Mouse (Mus musculus) neural tube, embryonic 15.5 days (tissue): Measurements from ENCODE around the gene Syt16. TPM values are rescaled to one million over a fixed set of nuclear protein-coding genes. Genes with fewer than 3 reads are reported as not detected.

Source experiments
- ATAC-seq: fragments of 200-750 bp; cut with Nextera tagmentation; 2 replicates; pipeline ENCODE4 v1.8.0; 2017; ENCODE audit warnings: mild to moderate bottlenecking, moderate TSS enrichment, moderate library complexity; ENCODE audit not compliant: low FRiP score
- H3K27ac ChIP-seq: fragments of 300-500 bp; sonication (generic); replicated peaks from 2 replicates; pipeline ENCODE4 v1.5.1; 2015; ENCODE audit warnings: mild to moderate bottlenecking, inconsistent platforms
- H3K27me3 ChIP-seq: fragments of 300-500 bp; sonication (generic); replicated peaks from 2 replicates; pipeline ENCODE4 v1.6.1; 2015; ENCODE audit warnings: inconsistent platforms
- H3K36me3 ChIP-seq: fragments of 300-500 bp; sonication (generic); 2 replicates; pipeline ENCODE4 v1.6.1; 2015; ENCODE audit warnings: inconsistent platforms
- H3K4me1 ChIP-seq: fragments of 300-500 bp; sonication (generic); 2 replicates; pipeline ENCODE4 v1.6.1; 2015; ENCODE audit warnings: inconsistent platforms
- H3K4me2 ChIP-seq: fragments of 300-500 bp; sonication (generic); 2 replicates; pipeline ENCODE4 v1.6.1; 2015; ENCODE audit warnings: inconsistent platforms, mild to moderate bottlenecking, moderate library complexity
- H3K4me3 ChIP-seq: fragments of 300-500 bp; sonication (generic); replicated peaks from 2 replicates; pipeline ENCODE4 v1.5.1; 2015; ENCODE audit warnings: mild to moderate bottlenecking, inconsistent platforms
- H3K9ac ChIP-seq: fragments of 300-500 bp; sonication (generic); replicated peaks from 2 replicates; pipeline ENCODE4 v1.6.1; 2015; ENCODE audit warnings: mild to moderate bottlenecking, inconsistent platforms
- H3K9me3 ChIP-seq: fragments of 300-500 bp; sonication (generic); replicated peaks from 2 replicates; pipeline ENCODE4 v1.6.1; 2016; ENCODE audit warnings: inconsistent platforms
- WGBS: fragments of 180-500 bp; shearing (Covaris S2); methylation state at CpG from one replicate; pipeline ENCODE4 v1.1.7; 2015; ENCODE audit warnings: mixed read lengths; 5-methylcytosine and 5-hydroxymethylcytosine counted together
- polyA plus RNA-seq: library from polyadenylated mRNA; unstranded; fragments of >200 nt; fragmentation: Nextera tagmentation; extraction: Ambion mirVana; gene quantifications from 2 replicates; pipeline ENCODE4 v1.2.1, GENCODE M21; 2015

Syt16 gene
- polyA plus RNA-seq, 1 experiment from 2014 or later, result 78.5 TPM

- Histone ChIP-seq H3K4me3 (no peak overlapping the region), H3K4me1 (0 out of 2 replicates have a peak, but pooled peaks cover 2% of the 10 kb centered on the region), H3K27ac (no peak overlapping the region), H3K9ac (no peak overlapping the region), H3K4me2 (no peak overlapping the region), H3K27me3 (no peaks in the 10 kb centered on the region), H3K36me3 (no peaks in the 10 kb centered on the region), H3K9me3 (no peaks in the 10 kb centered on the region)
- WGBS, result 87% methylated on average over 5 of the region's 5 CpGs
- ATAC-seq, result no peak
These were observed 324.5 kb downstream of the Syt16 start for GRCm38 (mm10) chr12:74321981-74322380.

Other genes starting within 250 kb of the Syt16 start
- gene Hif1a, start 96.3 kb upstream of the Syt16 start, polyA plus RNA-seq, result 74.0 and 74.1 TPM in 2 replicates
- 22.6 and 23.1 TPM in 2 replicates for gene Gm49321, start 60.0 kb upstream of the Syt16 start, polyA plus RNA-seq
- 33.5 and 35.1 TPM in 2 replicates for gene Snapc1, start 33.2 kb upstream of the Syt16 start, polyA plus RNA-seq